Mouse (Mus musculus) lung, embryonic 14.5 days (tissue): ENCODE measurements around the gene P2ry14. TPM values are rescaled to one million over a fixed set of nuclear protein-coding genes. Genes with fewer than 3 reads are reported as not detected.

Experiments
- ATAC-seq: fragments of 200-750 bp; cut with Nextera tagmentation; 2 replicates; pipeline ENCODE4 v1.8.0; 2017; ENCODE audit warnings: mild to moderate bottlenecking, moderate TSS enrichment, moderate library complexity; ENCODE audit not compliant: insufficient read depth
- DNase-seq: peaks from one replicate; pipeline ENCODE4 v3.0.0-alpha.2; 2015
- H3K27ac ChIP-seq: fragments of 300-500 bp; sonication (generic); 2 replicates; pipeline ENCODE4 v1.5.1; 2014; ENCODE audit warnings: low read depth, mild to moderate bottlenecking, moderate library complexity
- H3K27me3 ChIP-seq: fragments of 300-500 bp; sonication (generic); 2 replicates; pipeline ENCODE4 v1.6.1; 2014; ENCODE audit warnings: low read length, control low read depth; ENCODE audit not compliant: insufficient read depth
- H3K36me3 ChIP-seq: fragments of 300-500 bp; sonication (generic); 2 replicates; pipeline ENCODE4 v1.6.1; 2014; ENCODE audit warnings: control low read depth; ENCODE audit not compliant: insufficient read depth
- H3K4me1 ChIP-seq: fragments of 300-500 bp; sonication (generic); 2 replicates; pipeline ENCODE4 v1.6.1; 2014; ENCODE audit warnings: antibody characterized with exemption, control low read depth; ENCODE audit not compliant: insufficient read depth
- H3K4me2 ChIP-seq: fragments of 300-500 bp; sonication (generic); 2 replicates; pipeline ENCODE4 v1.6.1; 2014; ENCODE audit warnings: mild to moderate bottlenecking
- H3K4me3 ChIP-seq: fragments of 300-500 bp; sonication (generic); 2 replicates; pipeline ENCODE4 v1.5.1; 2014; ENCODE audit warnings: low read depth, low read length
- H3K9ac ChIP-seq: fragments of 300-500 bp; sonication (generic); 2 replicates; pipeline ENCODE4 v1.6.1; 2014
- H3K9me3 ChIP-seq: fragments of 300-500 bp; sonication (generic); 2 replicates; pipeline ENCODE4 v1.6.1; 2016; ENCODE audit warnings: low read depth, low read length, control low read depth
- CTCF ChIP-seq: IDR thresholded peaks from 2 replicates; pipeline ENCODE4 v1.5.1; 2016; ENCODE audit warnings: antibody characterized with exemption, low read depth
- WGBS: fragments of 180-500 bp; shearing (Covaris S2); extraction: QIAGEN DNeasy Blood & Tissue Kit; methylation state at CpG from one replicate; pipeline ENCODE4 v1.1.7; 2014; 5-methylcytosine and 5-hydroxymethylcytosine counted together
- polyA plus RNA-seq: library from polyadenylated mRNA; unstranded; fragments of >200 nt; fragmentation: Nextera tagmentation; extraction: Ambion mirVana; gene quantifications from 2 replicates; pipeline ENCODE4 v1.2.1, GENCODE M21; 2014

Gene P2ry14
- polyA plus RNA-seq, 1 experiment from 2014 or later: 11.7 TPM

- H3K4me3 ChIP-seq: no peak overlapping the region
- DNase-seq: peak; percentile 59
These were observed 17.3 kb downstream of the P2ry14 start for GRCm38 (mm10) chr3:59135911-59136653.

GRCm38 (mm10) chr3:59133189-59133588 is 20.2 kb downstream of the P2ry14 start:
- Histone ChIP-seq H3K4me1 (no peaks in the 10 kb centered on the region), H3K9me3 (no peaks in the 10 kb centered on the region), H3K36me3 (no peaks in the 10 kb centered on the region), H3K4me2 (no peak overlapping the region), H3K27ac (no peak overlapping the region), H3K9ac (no peak overlapping the region), H3K4me3 (no peak overlapping the region), H3K27me3 (no peaks in the 10 kb centered on the region)
- no peak for TF ChIP-seq CTCF
- ATAC-seq (no peak), DNase-seq (no peak)
- WGBS: 49% methylated on average over 5 of the region's 5 CpGs

More at GRCm38 (mm10) chr3:59135911-59136653, 17.3 kb downstream of the P2ry14 start:
- Histone ChIP-seq H3K4me1 (peaks cover 5% of the 10 kb centered on the region; the same call in 1 of the 2 replicates), H3K36me3 (no peaks in the 10 kb centered on the region), H3K27ac (peak overlapping the region; percentile 33; the same call in 1 of the 2 replicates), H3K9ac (no peak overlapping the region), H3K9me3 (no peaks in the 10 kb centered on the region), H3K4me2 (no peak overlapping the region), H3K27me3 (no peaks in the 10 kb centered on the region)
- no peak for ATAC-seq
- 49% methylated on average over 5 of the region's 5 CpGs for WGBS
- TF ChIP-seq CTCF: no peak

- no peak for TF ChIP-seq CTCF
- Histone ChIP-seq H3K9ac (no peak overlapping the region), H3K4me3 (no peak overlapping the region), H3K9me3 (no peaks in the 10 kb centered on the region), H3K4me1 (no peaks in the 10 kb centered on the region), H3K27me3 (no peaks in the 10 kb centered on the region), H3K27ac (no peak overlapping the region), H3K4me2 (no peak overlapping the region), H3K36me3 (no peaks in the 10 kb centered on the region)
- DNase-seq (no peak), ATAC-seq (no peak)
- WGBS: 86% methylated on average over 4 of the region's 4 CpGs
These were observed 21.5 kb downstream of the P2ry14 start for GRCm38 (mm10) chr3:59131966-59132365.

- H3K4me2 ChIP-seq: peak overlapping the region; percentile 37; the same call in 1 of the 2 replicates
- H3K4me1 ChIP-seq: 0 out of 2 replicates have a peak, but pooled peaks cover 2% of the 10 kb centered on the region
- H3K27me3 ChIP-seq: no peaks in the 10 kb centered on the region
- H3K4me3 ChIP-seq: no peak overlapping the region
- peak; percentile 75 for ATAC-seq
- 19% methylated on average over 4 of the region's 4 CpGs for WGBS
- no peak overlapping the region for H3K9ac ChIP-seq
- H3K27ac ChIP-seq: peak overlapping the region; percentile 48
- peak; percentile 81 for DNase-seq
- TF ChIP-seq CTCF: no peak
- H3K9me3 ChIP-seq: no peaks in the 10 kb centered on the region
- H3K36me3 ChIP-seq: no peaks in the 10 kb centered on the region
These were observed 22.3 kb downstream of the P2ry14 start for GRCm38 (mm10) chr3:59131081-59131480.

- ATAC-seq (peak; percentile 26; the same call in 1 of the 2 replicates), DNase-seq (peak; percentile 52)
- Histone ChIP-seq H3K27ac (peak overlapping the region; percentile 48; the same call in 1 of the 2 replicates), H3K4me2 (peak overlapping the region; percentile 37), H3K9ac (no peak overlapping the region), H3K4me1 (peaks cover 8% of the 10 kb centered on the region), H3K9me3 (no peaks in the 10 kb centered on the region), H3K36me3 (no peaks in the 10 kb centered on the region), H3K27me3 (no peaks in the 10 kb centered on the region), H3K4me3 (no peak overlapping the region)
- TF ChIP-seq CTCF: no peak
- WGBS: 24% methylated on average over 8 of the region's 8 CpGs
These were observed 23.0 kb downstream of the P2ry14 start for GRCm38 (mm10) chr3:59130431-59130830.

- peak overlapping the region; percentile 32 for H3K4me2 ChIP-seq
- H3K4me3 ChIP-seq: no peak overlapping the region
- H3K27me3 ChIP-seq: no peaks in the 10 kb centered on the region
- DNase-seq (no peak), ATAC-seq (no peak)
- WGBS: 65% methylated on average over 3 of the region's 3 CpGs
- H3K36me3 ChIP-seq: no peaks in the 10 kb centered on the region
- H3K4me1 ChIP-seq: peaks cover 8% of the 10 kb centered on the region
- TF ChIP-seq CTCF: no peak
- H3K9ac ChIP-seq: no peak overlapping the region
- no peak overlapping the region for H3K27ac ChIP-seq
- H3K9me3 ChIP-seq: no peaks in the 10 kb centered on the region
These were observed 23.9 kb downstream of the P2ry14 start for GRCm38 (mm10) chr3:59129547-59129946.

- no peaks in the 10 kb centered on the region for H3K36me3 ChIP-seq
- peaks cover 8% of the 10 kb centered on the region for H3K4me1 ChIP-seq
- no peak for DNase-seq
- 87% methylated on average over 20 of the region's 20 CpGs for WGBS
- no peak overlapping the region for H3K9ac ChIP-seq
- H3K4me3 ChIP-seq: no peak overlapping the region
- no peaks in the 10 kb centered on the region for H3K9me3 ChIP-seq
- H3K27me3 ChIP-seq: no peaks in the 10 kb centered on the region
- no peak for ATAC-seq
- H3K4me2 ChIP-seq: no peak overlapping the region
- H3K27ac ChIP-seq: no peak overlapping the region
- no peak for TF ChIP-seq CTCF
These were observed 24.7 kb downstream of the P2ry14 start for GRCm38 (mm10) chr3:59128681-59129080.
